Mouse (Mus musculus) erythroid progenitor cell, adult 5-6 weeks (primary cell): ENCODE data around the gene Rac3. TPM values are rescaled to one million over a fixed set of nuclear protein-coding genes. Genes with fewer than 3 reads are reported as not detected.
"Not testable (repeated sequence)": the region's sequence is repeated elsewhere in the genome, so short reads cannot be mapped to it uniquely, and the experiment has no call there.

Experiments used
- ATAC-seq: replicated peaks from 2 replicates; pipeline ENCODE4 v1.8.0; 2016; ENCODE audit warnings: moderate number of reproducible peaks, mild to moderate bottlenecking, moderate TSS enrichment, inconsistent platforms; ENCODE audit not compliant: poor library complexity, low FRiP score, severe bottlenecking
- total RNA-seq, 2 experiments: library from RNA; stranded (forward) in 1 of 2; stranded (reverse) in 1 of 2; fragments of 150-400 nt in 1 of 2; fragments of 186-747, 209-891 nt in 1 of 2; gene quantifications; 2 replicates each; pipeline versions ENCODE4 v1.2.3 to v1.2.4; 2015 to 2017; ENCODE audit warnings: low replicate concordance in 2 of 2

The Rac3 gene
- total RNA-seq, 2 experiments from 2014 or later: 3.5 TPM; not detected in 1

GRCm38 (mm10) chr11:120763121-120763999, 42.1 kb downstream of the Rac3 start:
- ATAC-seq: not testable (repeated sequence)

GRCm38 (mm10) chr11:120767023-120767422, 45.8 kb downstream of the Rac3 start:
- 0 out of 2 replicates have a peak, but pooled peaks have one; percentile 22 for ATAC-seq

DNA sequence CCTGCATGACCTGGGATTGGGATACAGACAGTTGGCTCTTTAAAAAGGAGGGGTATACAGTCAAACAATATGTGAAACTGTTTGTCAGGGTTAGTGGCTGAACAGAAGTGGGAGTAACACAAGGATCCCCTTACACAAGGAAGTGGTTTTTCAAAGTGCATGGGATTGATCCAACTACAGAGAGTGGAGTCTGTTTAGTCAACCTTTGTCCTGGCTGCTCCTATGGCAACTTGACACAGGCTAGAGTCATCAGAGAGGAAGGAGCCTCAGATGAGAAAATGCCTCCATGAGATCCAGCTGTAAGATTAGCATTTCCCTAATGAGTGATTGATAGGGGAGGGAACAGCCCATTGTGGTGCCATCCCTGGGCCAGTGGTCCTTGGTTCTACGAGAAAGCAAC, 46.9 kb downstream of the Rac3 start:
- no peak for ATAC-seq

- ATAC-seq: no peak
Observed at GRCm38 (mm10) chr11:120772749-120773148, 51.5 kb downstream of the Rac3 start.

Other genes with a start within 250 kb of the Rac3 start
- gene Mrpl12, start 236.9 kb upstream of the Rac3 start, total RNA-seq (2015; ENCODE audit: low replicate concordance): 10.8 and 17.6 TPM in 2 replicates
- gene Mrpl12, start 236.9 kb upstream of the Rac3 start, total RNA-seq (2017; ENCODE audit: low replicate concordance): 11.6 and 13.7 TPM in 2 replicates
- gene Slc25a10, start 229.6 kb upstream of the Rac3 start, total RNA-seq (2015; ENCODE audit: low replicate concordance): 7.2 and 17.6 TPM in 2 replicates
- 25.4 and 40.1 TPM in 2 replicates for gene Slc25a10, start 229.6 kb upstream of the Rac3 start, total RNA-seq (2017; ENCODE audit: low replicate concordance)
- not detected in 2 replicates for gene Gcgr, start 190.8 kb upstream of the Rac3 start, total RNA-seq (2015; ENCODE audit: low replicate concordance)
- not detected in 2 replicates for gene Gcgr, start 190.8 kb upstream of the Rac3 start, total RNA-seq (2017; ENCODE audit: low replicate concordance)
- gene Mcrip1, start 171.7 kb upstream of the Rac3 start, total RNA-seq (2015; ENCODE audit: low replicate concordance): 19.8 and 23.5 TPM in 2 replicates
- gene Mcrip1, start 171.7 kb upstream of the Rac3 start, total RNA-seq (2017; ENCODE audit: low replicate concordance): 1.7 and 5.6 TPM in 2 replicates
- gene Ppp1r27, start 170.3 kb upstream of the Rac3 start, total RNA-seq (2015; ENCODE audit: low replicate concordance): not detected in 2 replicates
- not detected in 2 replicates for gene Ppp1r27, start 170.3 kb upstream of the Rac3 start, total RNA-seq (2017; ENCODE audit: low replicate concordance)
- 101 and 104 TPM in 2 replicates for gene P4hb, start 148.2 kb upstream of the Rac3 start, total RNA-seq (2015; ENCODE audit: low replicate concordance)
- gene P4hb, start 148.2 kb upstream of the Rac3 start, total RNA-seq (2017; ENCODE audit: low replicate concordance): 112 and 141 TPM in 2 replicates
- 134 and 150 TPM in 2 replicates for gene Arhgdia, start 139.8 kb upstream of the Rac3 start, total RNA-seq (2015; ENCODE audit: low replicate concordance)
- 45.3 and 49.3 TPM in 2 replicates for gene Arhgdia, start 139.8 kb upstream of the Rac3 start, total RNA-seq (2017; ENCODE audit: low replicate concordance)
- 72.9 and 87.2 TPM in 2 replicates for gene Alyref, start 123.1 kb upstream of the Rac3 start, total RNA-seq (2015; ENCODE audit: low replicate concordance)
- 142 and 227 TPM in 2 replicates for gene Alyref, start 123.1 kb upstream of the Rac3 start, total RNA-seq (2017; ENCODE audit: low replicate concordance)
- 28.1 and 35.0 TPM in 2 replicates for gene Anapc11, start 123.0 kb upstream of the Rac3 start, total RNA-seq (2015; ENCODE audit: low replicate concordance)
- gene Anapc11, start 123.0 kb upstream of the Rac3 start, total RNA-seq (2017; ENCODE audit: low replicate concordance): 2.8 and 12.1 TPM in 2 replicates
- gene Npb, start 113.0 kb upstream of the Rac3 start, total RNA-seq (2015; ENCODE audit: low replicate concordance): not detected in 2 replicates
- not detected in 2 replicates for gene Npb, start 113.0 kb upstream of the Rac3 start, total RNA-seq (2017; ENCODE audit: low replicate concordance)
- 13.3 and 14.7 TPM in 2 replicates for gene Pcyt2, start 103.5 kb upstream of the Rac3 start, total RNA-seq (2015; ENCODE audit: low replicate concordance)
- 20.7 and 23.1 TPM in 2 replicates for gene Pcyt2, start 103.5 kb upstream of the Rac3 start, total RNA-seq (2017; ENCODE audit: low replicate concordance)
- gene Sirt7, start 96.2 kb upstream of the Rac3 start, total RNA-seq (2015; ENCODE audit: low replicate concordance): 59.9 and 61.3 TPM in 2 replicates
- 81.2 and 85.6 TPM in 2 replicates for gene Sirt7, start 96.2 kb upstream of the Rac3 start, total RNA-seq (2017; ENCODE audit: low replicate concordance)
- 36.0 TPM in 2 replicates for gene Mafg, start 87.9 kb upstream of the Rac3 start, total RNA-seq (2015; ENCODE audit: low replicate concordance)
- 71.3 and 91.6 TPM in 2 replicates for gene Mafg, start 87.9 kb upstream of the Rac3 start, total RNA-seq (2017; ENCODE audit: low replicate concordance)
- gene Pycr1, start 77.7 kb upstream of the Rac3 start, total RNA-seq (2015; ENCODE audit: low replicate concordance): 2.1 TPM in 1 of 2 replicates, not detected in the other
- gene Pycr1, start 77.7 kb upstream of the Rac3 start, total RNA-seq (2017; ENCODE audit: low replicate concordance): 1.1 TPM in 1 of 2 replicates, not detected in the other
- gene Myadml2, start 73.3 kb upstream of the Rac3 start, total RNA-seq (2015; ENCODE audit: low replicate concordance): not detected in 2 replicates
- gene Myadml2, start 73.3 kb upstream of the Rac3 start, total RNA-seq (2017; ENCODE audit: low replicate concordance): not detected in 2 replicates
- not detected in 2 replicates for gene Notum, start 60.3 kb upstream of the Rac3 start, total RNA-seq (2015; ENCODE audit: low replicate concordance)
- not detected in 2 replicates for gene Notum, start 60.3 kb upstream of the Rac3 start, total RNA-seq (2017; ENCODE audit: low replicate concordance)
- 33.1 and 41.4 TPM in 2 replicates for gene Aspscr1, start 48.5 kb upstream of the Rac3 start, total RNA-seq (2015; ENCODE audit: low replicate concordance)
- gene Aspscr1, start 48.5 kb upstream of the Rac3 start, total RNA-seq (2017; ENCODE audit: low replicate concordance): 46.0 and 59.7 TPM in 2 replicates
- gene Cenpx, start 7.7 kb upstream of the Rac3 start, total RNA-seq (2015; ENCODE audit: low replicate concordance): 7.1 and 35.3 TPM in 2 replicates
- 15.0 and 21.2 TPM in 2 replicates for gene Cenpx, start 7.7 kb upstream of the Rac3 start, total RNA-seq (2017; ENCODE audit: low replicate concordance)
- 3.4 and 6.1 TPM in 2 replicates for gene Lrrc45, start 7.5 kb upstream of the Rac3 start, total RNA-seq (2015; ENCODE audit: low replicate concordance)
- gene Lrrc45, start 7.5 kb upstream of the Rac3 start, total RNA-seq (2017; ENCODE audit: low replicate concordance): 12.3 and 12.9 TPM in 2 replicates
- gene Dcxr, start 5.8 kb downstream of the Rac3 start, total RNA-seq (2015; ENCODE audit: low replicate concordance): 3.6 TPM in 1 of 2 replicates, not detected in the other
- gene Dcxr, start 5.8 kb downstream of the Rac3 start, total RNA-seq (2017; ENCODE audit: low replicate concordance): 7.2 TPM in 1 of 2 replicates, not detected in the other
- gene Cbr2, start 10.6 kb downstream of the Rac3 start, total RNA-seq (2015; ENCODE audit: low replicate concordance): 21.8 and 23.4 TPM in 2 replicates
- not detected in 2 replicates for gene Cbr2, start 10.6 kb downstream of the Rac3 start, total RNA-seq (2017; ENCODE audit: low replicate concordance)
- 3.2 and 12.6 TPM in 2 replicates for gene Hmga1b, start 41.3 kb downstream of the Rac3 start, total RNA-seq (2015; ENCODE audit: low replicate concordance)
- gene Hmga1b, start 41.3 kb downstream of the Rac3 start, total RNA-seq (2017; ENCODE audit: low replicate concordance): 3.0 and 5.7 TPM in 2 replicates
- gene Rfng, start 62.7 kb downstream of the Rac3 start, total RNA-seq (2015; ENCODE audit: low replicate concordance): 3.2 and 6.7 TPM in 2 replicates
- 0.91 and 1.3 TPM in 2 replicates for gene Rfng, start 62.7 kb downstream of the Rac3 start, total RNA-seq (2017; ENCODE audit: low replicate concordance)
- gene Gps1, start 62.8 kb downstream of the Rac3 start, total RNA-seq (2015; ENCODE audit: low replicate concordance): 31.4 and 39.0 TPM in 2 replicates
- gene Gps1, start 62.8 kb downstream of the Rac3 start, total RNA-seq (2017; ENCODE audit: low replicate concordance): 17.6 and 19.9 TPM in 2 replicates
- 46.1 and 62.0 TPM in 2 replicates for gene Dus1l, start 74.9 kb downstream of the Rac3 start, total RNA-seq (2015; ENCODE audit: low replicate concordance)
- gene Dus1l, start 74.9 kb downstream of the Rac3 start, total RNA-seq (2017; ENCODE audit: low replicate concordance): 15.4 and 24.6 TPM in 2 replicates
- 3.2 and 16.3 TPM in 2 replicates for gene Fasn, start 103.1 kb downstream of the Rac3 start, total RNA-seq (2015; ENCODE audit: low replicate concordance)
- 0.83 and 2.8 TPM in 2 replicates for gene Fasn, start 103.1 kb downstream of the Rac3 start, total RNA-seq (2017; ENCODE audit: low replicate concordance)
- 6.7 and 11.2 TPM in 2 replicates for gene Ccdc57, start 211.4 kb downstream of the Rac3 start, total RNA-seq (2015; ENCODE audit: low replicate concordance)
- gene Ccdc57, start 211.4 kb downstream of the Rac3 start, total RNA-seq (2017; ENCODE audit: low replicate concordance): 12.1 and 13.5 TPM in 2 replicates
- 4.7 and 5.4 TPM in 2 replicates for gene Slc16a3, start 227.0 kb downstream of the Rac3 start, total RNA-seq (2015; ENCODE audit: low replicate concordance)
- 0.98 and 3.3 TPM in 2 replicates for gene Slc16a3, start 227.0 kb downstream of the Rac3 start, total RNA-seq (2017; ENCODE audit: low replicate concordance)